Mouse (Mus musculus) duodenum, adult 2 months (tissue): ENCODE results near the gene Rnf130. TPM values are rescaled to one million over a fixed set of nuclear protein-coding genes. Genes with fewer than 3 reads are reported as not detected.

Experiments
- polyA plus RNA-seq: library from polyadenylated mRNA; depleted of rRNA; stranded (reverse); fragments of >200 nt; gene quantifications from 2 replicates; pipeline ENCODE4 v1.2.3, GENCODE M21; 2012; ENCODE audit warnings: low replicate concordance; rRNA removed

The Rnf130 gene
- polyA plus RNA-seq, result 24.9 and 32.5 TPM in 2 replicates

DNA sequence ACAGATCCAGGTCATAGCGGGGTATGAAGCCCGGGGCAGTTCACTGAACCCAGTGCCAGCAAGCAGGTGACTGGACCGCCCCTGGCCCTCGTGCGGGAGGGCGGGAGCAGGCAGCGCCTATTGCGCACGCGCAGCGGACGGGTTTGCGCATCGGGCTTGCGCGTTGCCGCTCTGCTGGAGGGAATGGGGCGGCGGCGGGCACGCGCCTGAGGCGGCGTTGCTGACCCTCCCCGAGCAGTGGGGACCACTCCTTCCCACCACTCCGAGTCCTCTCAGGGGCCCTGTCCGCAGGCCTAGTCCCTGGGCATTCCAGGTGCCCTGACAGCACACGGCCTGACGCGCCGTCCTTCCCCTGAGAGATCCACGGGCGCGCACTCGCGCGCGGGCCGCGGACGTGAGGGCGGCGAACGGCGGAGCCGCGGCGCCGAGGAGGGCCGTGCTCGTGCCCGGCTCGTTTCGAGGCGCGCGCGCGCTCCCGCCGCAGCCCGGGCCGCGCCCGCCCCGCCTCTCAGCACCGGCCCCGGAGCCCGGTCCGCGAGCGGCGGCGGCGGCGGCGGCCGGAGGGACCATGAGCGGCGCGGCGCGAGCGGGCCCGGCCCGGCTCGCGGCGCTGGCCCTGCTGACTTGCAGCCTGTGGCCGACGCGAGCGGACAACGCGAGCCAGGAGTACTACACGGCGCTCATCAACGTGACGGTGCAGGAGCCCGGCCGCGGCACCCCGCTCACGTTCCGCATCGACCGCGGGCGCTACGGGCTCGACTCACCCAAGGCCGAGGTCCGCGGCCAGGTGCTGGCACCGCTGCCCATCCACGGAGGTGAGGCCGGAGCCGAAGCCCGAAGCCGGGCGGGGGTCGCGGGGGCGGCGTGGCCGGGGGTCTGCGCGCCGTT, at the start of gene Rnf130:
Gene Rnf130, plus strand, starts transcription at position 514 of the 888 bp plus-strand sequence.

GRCm38 (mm10) chr11:50130811-50131766, 105.9 kb downstream of the Rnf130 start, which contains the start of gene Tbc1d9b:
TSS of gene Tbc1d9b (plus strand) at chr11:50131396.

Other genes with a start within 250 kb of the Rnf130 start
- 0.41 and 0.46 TPM in 2 replicates for gene Gfpt2, start 231.2 kb upstream of the Rnf130 start, polyA plus RNA-seq
- gene Mapk9, start 178.6 kb upstream of the Rnf130 start, polyA plus RNA-seq, result 5.6 and 6.9 TPM in 2 replicates
- 0.70 and 1.1 TPM in 2 replicates for gene Rasgef1c, start 123.5 kb upstream of the Rnf130 start, polyA plus RNA-seq
- gene Tbc1d9b, start 106.0 kb downstream of the Rnf130 start, polyA plus RNA-seq, result 20.5 and 21.6 TPM in 2 replicates
- gene Mrnip, start 149.1 kb downstream of the Rnf130 start, polyA plus RNA-seq, result 2.2 and 2.3 TPM in 2 replicates
- gene Sqstm1, start 185.5 kb downstream of the Rnf130 start, polyA plus RNA-seq, result 77.7 and 139 TPM in 2 replicates
- gene Mgat4b, start 185.5 kb downstream of the Rnf130 start, polyA plus RNA-seq, result 129 and 267 TPM in 2 replicates
- gene Ltc4s, start 213.3 kb downstream of the Rnf130 start, polyA plus RNA-seq, result 97.9 and 207 TPM in 2 replicates